Comparison of ENCODE assay signal across 20 mouse cellular contexts in the genomic region with DNA sequence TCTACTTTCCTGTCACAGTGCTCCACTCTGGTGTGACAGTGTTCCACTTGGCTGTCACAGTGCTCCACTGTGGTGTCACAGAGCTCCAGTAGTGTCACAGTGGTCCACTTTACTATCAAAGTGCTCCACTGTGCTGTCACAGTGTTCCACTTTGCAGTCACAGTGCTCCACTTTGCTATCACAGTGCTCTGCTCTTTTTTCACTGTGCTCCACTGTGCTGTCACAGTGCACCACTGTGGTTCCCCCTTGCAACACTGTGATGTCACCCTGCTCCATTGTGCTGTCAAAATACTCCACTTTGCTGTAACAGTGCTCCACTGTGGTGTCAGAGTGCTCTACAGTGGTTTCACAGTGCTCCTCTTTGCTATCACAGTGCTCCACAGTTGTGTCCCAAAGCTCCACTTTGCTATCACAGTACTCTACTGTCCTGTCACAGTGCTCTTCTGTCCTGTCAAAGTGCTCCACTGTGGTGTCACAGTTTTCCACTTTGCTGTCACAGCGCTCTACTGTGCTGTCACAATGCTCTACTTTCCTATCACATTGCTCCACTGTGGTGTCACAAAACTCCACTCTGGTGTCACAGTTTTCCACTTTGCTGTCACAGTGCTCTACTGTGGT.
DNase-seq lines count a peak whose midpoint lies in the region; ATAC-seq and TF ChIP-seq lines count a peak whose summit lies in the region.
"Had no signal": no experiment of that assay in that cellular context is flagged by ENCODE, and none has a peak within 500 bp of the region (broad histone marks: within the 10 kb centered on the region; RNA-seq: fewer than 3 reads in every experiment).

No protein-coding gene starts in this region.

- no peaks in the 10 kb centered on the region for H3K9me3 ChIP-seq in forebrain, embryonic 11.5 days (ENCODE audit: control insufficient read depth, low read length)
- no peaks in the 10 kb centered on the region for H3K9me3 ChIP-seq in forebrain, postnatal 0 days (ENCODE audit: low read length)
- no peaks in the 10 kb centered on the region for H3K9me3 ChIP-seq in intestine, embryonic 14.5 days (ENCODE audit: control insufficient read depth, low read length)
- no peaks in the 10 kb centered on the region for H3K9me3 ChIP-seq in intestine, postnatal 0 days (ENCODE audit: control insufficient read depth)
- H3K9me3 ChIP-seq in megakaryocyte, embryonic 14.5 days: peaks cover 50% of the 10 kb centered on the region
- H3K9me3 ChIP-seq: embryonic facial prominence, embryonic 12.5 days; neural tube, embryonic 12.5 days had no signal

- no peaks in the 10 kb centered on the region for H3K36me3 ChIP-seq in forebrain, embryonic 11.5 days (ENCODE audit: control insufficient read depth, insufficient read depth, low read length)
- H3K36me3 ChIP-seq in forebrain, postnatal 0 days (ENCODE audit: insufficient read depth): no peaks in the 10 kb centered on the region
- no peaks in the 10 kb centered on the region for H3K36me3 ChIP-seq in intestine, embryonic 14.5 days (ENCODE audit: control insufficient read depth, insufficient read depth, low read length)
- H3K36me3 ChIP-seq in intestine, postnatal 0 days (ENCODE audit: control insufficient read depth, insufficient read depth): no peaks in the 10 kb centered on the region
- no peaks in the 10 kb centered on the region for H3K36me3 ChIP-seq in megakaryocyte, embryonic 14.5 days (replicated peaks; ENCODE audit: low read length)
- H3K36me3 ChIP-seq: embryonic facial prominence, embryonic 12.5 days; neural tube, embryonic 12.5 days had no signal

- H3K4me2 ChIP-seq in forebrain, embryonic 11.5 days (ENCODE audit: low read depth, low read length, severe bottlenecking): no peak overlapping the region
- H3K4me2 ChIP-seq in forebrain, postnatal 0 days (ENCODE audit: low read depth): no peak overlapping the region
- H3K4me2 ChIP-seq in intestine, embryonic 14.5 days (ENCODE audit: low read length): no peak overlapping the region
- no peak overlapping the region for H3K4me2 ChIP-seq in intestine, postnatal 0 days (replicated peaks; ENCODE audit: low read depth)
- H3K4me2 ChIP-seq: embryonic facial prominence, embryonic 12.5 days; lung, embryonic 14.5 days; neural tube, embryonic 12.5 days had no signal

- 84% methylated on average over 1 of the region's 1 CpGs for WGBS in forebrain, embryonic 11.5 days
- WGBS in forebrain, postnatal 0 days: 100% methylated on average over 1 of the region's 1 CpGs
- 91% methylated on average over 1 of the region's 1 CpGs for WGBS in intestine, embryonic 14.5 days
- 86% methylated on average over 1 of the region's 1 CpGs for WGBS in intestine, postnatal 0 days

- H3K27me3 ChIP-seq in forebrain, embryonic 11.5 days (ENCODE audit: control insufficient read depth, insufficient read depth, low read length): no peaks in the 10 kb centered on the region
- H3K27me3 ChIP-seq in forebrain, postnatal 0 days (ENCODE audit: insufficient read depth, low read length): no peaks in the 10 kb centered on the region
- no peaks in the 10 kb centered on the region for H3K27me3 ChIP-seq in intestine, embryonic 14.5 days (replicated peaks; ENCODE audit: control insufficient read depth, insufficient read depth, low read length)
- no peaks in the 10 kb centered on the region for H3K27me3 ChIP-seq in intestine, postnatal 0 days (replicated peaks; ENCODE audit: control insufficient read depth, insufficient read depth, low read length)
- peaks cover 17% of the 10 kb centered on the region for H3K27me3 ChIP-seq in megakaryocyte, embryonic 14.5 days (replicated peaks)
- H3K27me3 ChIP-seq: embryonic facial prominence, embryonic 12.5 days; neural tube, embryonic 12.5 days had no signal

- no peak for TF ChIP-seq CTCF in forebrain, postnatal 0 days (IDR thresholded peaks at IDR 0.05; ENCODE audit: low read depth)
- no peak for TF ChIP-seq CTCF in intestine, postnatal 0 days (IDR thresholded peaks at IDR 0.05; ENCODE audit: low read depth)

- peak; percentile 36 for DNase-seq in forebrain, embryonic 11.5 days (ENCODE audit: low spot score)
- DNase-seq in forebrain, postnatal 0 days: no peak
- DNase-seq in intestine, embryonic 14.5 days (ENCODE audit: low spot score): peak; percentile 50
- DNase-seq in testis, postnatal 10 days (ENCODE audit: low spot score): peak; percentile 15
- DNase-seq in testis, postnatal 14 days (ENCODE audit: low spot score): no peak
- DNase-seq: adrenal gland, postnatal 10 days; cerebellum, adult 18-20 months; cerebellum, postnatal 14 days; kidney, adult 11 months; layer of hippocampus, adult 9-11 months; lung, embryonic 14.5 days; lung, postnatal 36 days had no signal

- H3K4me3 ChIP-seq in forebrain, embryonic 11.5 days (ENCODE audit: low read depth, low read length): no peak overlapping the region
- no peak overlapping the region for H3K4me3 ChIP-seq in forebrain, postnatal 0 days (ENCODE audit: low read depth, low read length)
- H3K4me3 ChIP-seq in intestine, embryonic 14.5 days (ENCODE audit: low read depth, low read length): no peak overlapping the region
- no peak overlapping the region for H3K4me3 ChIP-seq in intestine, postnatal 0 days (ENCODE audit: low read depth, low read length)
- H3K4me3 ChIP-seq in megakaryocyte, embryonic 14.5 days (replicated peaks): peak overlapping the region; percentile 57
- H3K4me3 ChIP-seq: embryonic facial prominence, embryonic 12.5 days; neural tube, embryonic 12.5 days had no signal

- no peaks in the 10 kb centered on the region for H3K4me1 ChIP-seq in forebrain, embryonic 11.5 days (replicated peaks; ENCODE audit: control insufficient read depth, insufficient read depth, low read length)
- no peaks in the 10 kb centered on the region for H3K4me1 ChIP-seq in forebrain, postnatal 0 days (ENCODE audit: insufficient read depth)
- no peaks in the 10 kb centered on the region for H3K4me1 ChIP-seq in intestine, embryonic 14.5 days (replicated peaks; ENCODE audit: control insufficient read depth, insufficient read depth, low read length)
- no peaks in the 10 kb centered on the region for H3K4me1 ChIP-seq in intestine, postnatal 0 days (replicated peaks; ENCODE audit: control insufficient read depth, insufficient read depth, low read length)
- peaks cover 77% of the 10 kb centered on the region for H3K4me1 ChIP-seq in megakaryocyte, embryonic 14.5 days
- H3K4me1 ChIP-seq: embryonic facial prominence, embryonic 12.5 days; neural tube, embryonic 12.5 days had no signal

- ATAC-seq in forebrain, embryonic 11.5 days (replicated peaks; ENCODE audit: low FRiP score): no peak
- ATAC-seq in forebrain, postnatal 0 days: no peak
- ATAC-seq in intestine, embryonic 14.5 days (replicated peaks; ENCODE audit: low FRiP score, low TSS enrichment, low read depth): no peak
- ATAC-seq in intestine, postnatal 0 days: no peak
- ATAC-seq in megakaryocyte, adult 5-6 weeks (ENCODE audit: poor library complexity, severe bottlenecking): no peak
- ATAC-seq: forebrain, embryonic 14.5 days had no signal

- no peak overlapping the region for H3K27ac ChIP-seq in forebrain, embryonic 11.5 days (ENCODE audit: low read depth, low read length)
- no peak overlapping the region for H3K27ac ChIP-seq in forebrain, postnatal 0 days (ENCODE audit: low read depth, low read length)
- no peak overlapping the region for H3K27ac ChIP-seq in intestine, embryonic 14.5 days (ENCODE audit: low read depth)
- no peak overlapping the region for H3K27ac ChIP-seq in intestine, postnatal 0 days (ENCODE audit: low read depth, low read length)
- H3K27ac ChIP-seq: embryonic facial prominence, embryonic 12.5 days; hindbrain, postnatal 0 days; kidney, postnatal 0 days; neural tube, embryonic 12.5 days had no signal

- no peak overlapping the region for H3K9ac ChIP-seq in forebrain, embryonic 11.5 days (ENCODE audit: low read length)
- no peak overlapping the region for H3K9ac ChIP-seq in forebrain, postnatal 0 days
- no peak overlapping the region for H3K9ac ChIP-seq in intestine, embryonic 14.5 days (ENCODE audit: low read length)
- H3K9ac ChIP-seq in intestine, postnatal 0 days (ENCODE audit: low read depth, low read length): no peak overlapping the region
- H3K9ac ChIP-seq: embryonic facial prominence, embryonic 12.5 days; lung, embryonic 14.5 days; neural tube, embryonic 12.5 days had no signal

Comparison
In these comparisons a context has a peak if more than half of its experiments do, and no peak if none do; other contexts are left out.
1. DNase-seq: peak in forebrain, embryonic 11.5 days (single experiment), intestine, embryonic 14.5 days (single experiment) and testis, postnatal 10 days (single experiment); none in forebrain, postnatal 0 days (single experiment) and testis, postnatal 14 days (single experiment).